Mouse (Mus musculus) layer of hippocampus, adult 11-12 months (tissue): ENCODE measurements around the gene Mllt10.
"Not testable (repeated sequence)": the region's sequence is repeated elsewhere in the genome, so short reads cannot be mapped to it uniquely, and the experiment has no call there.

Source experiments
- DNase-seq: peaks from one replicate; pipeline ENCODE4 v3.0.0; 2022; ENCODE audit warnings: low spot score

Mllt10 gene

DNA sequence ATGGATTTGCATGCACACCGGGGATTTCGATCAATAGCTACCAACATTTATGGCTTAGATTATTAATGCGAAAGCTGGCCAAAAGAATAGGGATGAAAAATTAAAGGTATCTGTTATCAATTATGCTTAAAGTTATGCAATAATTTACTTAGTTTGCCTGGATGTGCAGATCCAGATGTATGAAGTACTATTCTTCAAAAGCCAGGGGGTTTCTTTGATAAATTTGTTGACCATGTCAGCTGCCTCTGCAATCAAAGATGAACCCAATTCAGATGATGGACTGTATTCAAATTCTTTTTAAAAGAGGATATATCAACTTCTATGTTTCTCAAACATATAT is 3.2 kb upstream of the Mllt10 start:
- DNase-seq: no peak

DNA sequence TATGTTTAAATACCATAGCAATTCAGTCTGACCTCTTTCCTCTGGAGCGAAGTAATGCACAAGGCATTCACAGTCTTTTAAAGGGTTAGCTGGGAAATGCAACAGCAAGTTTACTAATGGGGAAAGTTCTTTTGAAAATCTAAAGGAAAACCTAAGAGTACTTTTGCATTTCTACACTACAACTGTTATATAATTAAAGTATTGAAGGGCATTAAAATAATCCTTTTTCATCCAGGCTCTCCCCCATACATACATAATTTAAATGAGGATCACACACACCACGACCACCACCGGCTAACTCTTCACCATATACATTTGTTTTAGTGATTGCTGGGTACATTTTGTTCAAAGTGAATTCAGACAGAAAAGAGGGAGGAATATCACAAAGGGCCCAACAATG is 2.5 kb upstream of the Mllt10 start:
- no peak for DNase-seq

- no peak for DNase-seq
These were observed 1.6 kb upstream of the Mllt10 start for GRCm38 (mm10) chr2:18053243-18053950.

GRCm38 (mm10) chr2:18053951-18054530 is 996 bp upstream of the Mllt10 start:
- DNase-seq: no peak

- peak; percentile 93 for DNase-seq
These were observed 1.1 kb downstream of the Mllt10 start for GRCm38 (mm10) chr2:18055929-18056785.

GRCm38 (mm10) chr2:18056786-18057255 is 1.8 kb downstream of the Mllt10 start:
- DNase-seq: peak; percentile 89

DNA sequence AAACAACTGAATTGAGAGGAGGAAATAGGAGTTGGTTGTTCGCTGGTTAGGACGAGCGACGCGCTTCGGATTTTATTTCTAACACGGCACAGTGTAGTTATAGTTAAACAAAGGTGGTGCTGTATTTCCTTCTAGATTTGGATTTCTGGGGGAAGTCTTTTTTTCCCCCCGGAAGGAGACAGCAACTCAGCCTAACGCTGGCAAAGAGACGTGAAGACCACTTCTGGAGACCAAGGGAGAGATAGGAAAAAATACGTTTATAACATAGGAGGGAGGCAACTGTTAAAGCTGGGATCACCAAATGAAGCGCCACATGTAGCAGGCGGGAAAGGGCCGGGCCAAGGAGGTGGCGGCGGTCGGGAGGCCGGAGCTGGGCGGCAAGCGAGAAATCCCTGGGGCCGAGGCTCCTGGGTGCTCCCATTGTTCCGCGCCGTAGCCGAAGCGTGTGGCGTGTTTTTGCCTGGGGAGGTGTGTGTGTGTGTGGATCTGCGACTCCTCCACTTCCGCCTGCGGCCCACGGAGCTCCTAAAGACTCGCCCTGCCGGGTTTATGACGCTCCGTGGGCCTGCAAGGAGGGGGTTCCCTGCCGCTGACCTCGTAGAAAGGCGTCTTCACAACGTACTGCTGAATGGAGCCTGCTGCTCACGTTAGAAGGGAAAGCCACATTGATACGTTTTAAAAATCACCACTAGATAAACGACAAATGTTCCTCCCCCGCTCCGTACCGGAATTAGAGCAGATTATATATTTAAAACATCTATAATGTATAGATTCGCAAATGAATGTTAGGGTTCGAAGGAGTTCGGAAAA is 2.5 kb downstream of the Mllt10 start:
- DNase-seq: peak; percentile 56

GRCm38 (mm10) chr2:18058146-18058708 is 3.2 kb downstream of the Mllt10 start:
- no peak for DNase-seq

GRCm38 (mm10) chr2:18059063-18059462 is 4.0 kb downstream of the Mllt10 start:
- no peak for DNase-seq

- DNase-seq: no peak
These were observed 4.9 kb downstream of the Mllt10 start for GRCm38 (mm10) chr2:18059891-18060290.

DNA sequence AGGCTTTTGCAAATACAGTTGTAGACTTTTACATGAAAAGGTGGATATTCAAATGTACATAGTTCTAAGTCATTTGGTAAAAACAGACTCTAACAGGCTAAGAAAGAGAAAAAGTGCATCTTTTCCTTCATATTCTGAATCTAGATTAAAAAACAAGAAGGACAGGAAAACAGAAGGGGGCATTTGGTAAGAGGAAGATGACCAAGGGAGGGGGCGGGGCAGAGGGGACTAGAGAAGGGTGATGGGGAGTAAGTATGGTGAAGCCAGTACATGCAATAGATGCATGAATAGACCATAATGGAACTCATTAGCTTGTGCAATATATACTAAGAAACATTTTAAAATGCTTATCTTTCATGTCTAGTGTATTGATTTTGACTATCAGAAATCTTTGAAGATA is 5.4 kb downstream of the Mllt10 start:
- no peak for DNase-seq

DNA sequence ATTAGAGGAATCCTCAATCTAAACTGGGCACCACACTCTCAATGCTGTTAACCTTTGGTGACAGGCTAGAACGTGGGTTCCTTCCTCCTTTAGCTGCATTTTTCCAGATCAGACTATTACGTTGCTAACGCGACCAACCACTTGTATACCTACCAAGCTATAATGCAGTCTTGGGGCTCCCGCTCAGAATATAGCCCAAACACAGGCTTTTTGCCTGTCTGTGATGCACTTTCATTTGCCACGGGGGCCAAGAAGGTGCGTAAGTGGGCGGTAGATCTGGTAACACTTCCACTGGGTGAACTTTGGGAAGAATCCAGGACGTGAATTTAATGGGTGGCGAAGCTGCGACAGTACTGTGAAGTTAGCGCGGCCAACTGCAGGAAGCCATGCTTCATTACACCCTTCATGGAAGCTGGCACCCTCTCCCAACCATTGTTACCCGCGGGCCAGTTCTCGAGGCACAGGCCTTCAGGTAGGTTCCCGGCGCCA is 8.8 kb downstream of the Mllt10 start:
- DNase-seq: peak; percentile 74

GRCm38 (mm10) chr2:18064356-18064858 is 9.4 kb downstream of the Mllt10 start:
- peak; percentile 92 for DNase-seq

DNA sequence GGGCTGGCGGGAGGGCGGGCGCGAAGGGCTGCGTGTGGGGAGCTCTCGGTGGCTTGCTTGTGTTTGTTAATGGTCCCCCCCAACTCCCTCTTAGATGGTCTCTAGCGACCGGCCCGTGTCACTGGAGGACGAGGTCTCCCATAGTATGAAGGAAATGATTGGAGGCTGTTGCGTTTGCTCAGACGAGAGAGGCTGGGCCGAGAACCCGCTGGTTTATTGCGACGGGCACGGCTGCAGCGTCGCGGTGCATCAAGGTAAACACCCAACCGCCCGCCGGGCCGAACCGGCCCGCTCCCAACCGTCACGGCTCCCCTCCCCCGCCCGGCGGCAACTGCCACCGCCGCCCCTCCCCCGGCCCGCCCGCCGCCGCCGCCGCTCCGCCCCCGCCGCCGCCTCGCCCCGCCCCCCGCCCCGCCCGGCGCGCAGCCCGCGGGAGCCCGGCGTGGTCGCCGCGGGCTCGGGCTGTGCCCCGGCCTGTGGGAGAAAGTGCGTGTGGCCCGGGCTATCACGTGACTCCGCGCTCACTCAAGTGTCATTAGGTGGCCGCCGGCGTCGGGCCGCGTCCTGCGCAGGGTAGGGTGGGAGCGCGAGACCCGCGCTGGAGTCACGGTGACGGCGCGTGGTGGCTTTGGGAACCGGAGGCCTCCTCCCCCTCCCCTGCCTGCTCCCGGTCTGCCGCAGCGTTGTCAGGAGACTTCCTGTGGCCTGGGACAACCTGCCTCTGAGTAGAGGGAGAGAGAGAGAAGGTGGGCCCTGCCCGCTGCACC is 10.1 kb downstream of the Mllt10 start:
- DNase-seq: peak; percentile 70

DNA sequence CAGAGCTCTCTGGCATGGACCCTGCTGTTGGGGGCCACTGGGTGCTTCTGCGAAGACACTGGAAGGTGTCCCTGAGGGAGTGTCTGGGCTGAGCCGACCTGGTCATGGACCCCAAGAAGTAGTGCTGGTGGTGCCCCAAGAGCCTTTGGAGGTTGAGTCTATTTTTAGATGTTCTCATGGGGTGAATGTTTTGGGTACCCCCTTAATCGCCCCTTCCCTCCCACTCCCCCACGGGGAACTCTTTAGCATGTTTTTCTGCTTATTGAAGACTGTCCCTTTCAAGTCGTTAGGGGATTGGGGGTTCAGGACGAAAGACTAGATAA is 10.6 kb downstream of the Mllt10 start:
- DNase-seq: no peak

- DNase-seq: no peak
These were observed 11.4 kb downstream of the Mllt10 start for GRCm38 (mm10) chr2:18066436-18066835.

DNA sequence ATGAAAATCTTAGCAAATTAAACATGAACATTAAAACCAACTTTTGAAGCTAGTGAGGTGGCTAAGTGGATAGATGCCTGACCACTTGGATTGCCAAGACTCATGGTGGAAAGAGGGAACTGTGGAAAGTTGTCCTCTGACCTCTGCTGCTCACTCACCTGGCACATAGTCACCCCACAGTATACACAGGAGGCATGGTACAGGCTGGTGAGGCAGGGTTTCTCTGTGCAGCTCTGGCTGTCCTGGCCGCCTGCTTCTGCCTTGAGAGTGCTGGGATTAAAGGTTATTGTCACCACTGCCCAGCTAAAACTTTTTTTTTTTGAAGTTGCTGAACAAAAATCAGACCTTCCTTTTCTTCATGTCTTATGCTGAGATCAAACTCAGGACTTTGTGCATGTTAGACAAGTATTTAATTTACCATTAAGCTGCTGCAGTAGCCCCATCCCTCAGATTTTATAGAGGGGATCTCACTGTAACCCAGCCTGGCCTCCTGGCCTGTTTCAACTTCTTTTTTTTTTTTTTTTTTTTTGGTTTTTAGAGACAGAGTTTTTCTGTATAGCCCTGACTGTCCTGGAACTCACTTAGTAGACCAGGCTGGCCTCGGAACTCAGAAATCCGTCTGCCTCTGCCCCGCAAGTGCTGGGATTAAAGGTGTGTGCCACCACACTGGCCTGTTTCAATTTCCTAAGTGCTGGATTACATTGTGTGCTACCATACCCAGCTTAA is 13.2 kb downstream of the Mllt10 start:
- no peak for DNase-seq

DNA sequence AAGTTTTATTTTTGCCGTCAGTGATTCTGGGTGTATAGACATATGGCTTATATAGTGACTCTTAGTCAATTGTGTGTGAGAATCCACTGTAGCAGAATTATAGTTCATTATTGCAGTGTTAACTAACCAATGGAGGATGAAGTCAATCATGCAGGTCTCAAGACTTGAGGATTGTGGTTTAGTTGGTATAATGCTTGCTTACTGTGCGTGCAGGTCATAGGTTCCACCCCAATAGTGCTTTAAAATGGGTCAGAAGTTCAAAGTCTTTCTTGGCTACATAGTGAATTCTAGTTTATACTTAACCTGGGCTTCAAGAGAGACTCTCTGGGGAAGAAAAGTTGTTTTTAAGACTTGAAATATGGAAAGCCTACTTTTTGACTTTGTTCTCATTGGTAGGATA is 16.9 kb downstream of the Mllt10 start:
- DNase-seq: no peak

DNA sequence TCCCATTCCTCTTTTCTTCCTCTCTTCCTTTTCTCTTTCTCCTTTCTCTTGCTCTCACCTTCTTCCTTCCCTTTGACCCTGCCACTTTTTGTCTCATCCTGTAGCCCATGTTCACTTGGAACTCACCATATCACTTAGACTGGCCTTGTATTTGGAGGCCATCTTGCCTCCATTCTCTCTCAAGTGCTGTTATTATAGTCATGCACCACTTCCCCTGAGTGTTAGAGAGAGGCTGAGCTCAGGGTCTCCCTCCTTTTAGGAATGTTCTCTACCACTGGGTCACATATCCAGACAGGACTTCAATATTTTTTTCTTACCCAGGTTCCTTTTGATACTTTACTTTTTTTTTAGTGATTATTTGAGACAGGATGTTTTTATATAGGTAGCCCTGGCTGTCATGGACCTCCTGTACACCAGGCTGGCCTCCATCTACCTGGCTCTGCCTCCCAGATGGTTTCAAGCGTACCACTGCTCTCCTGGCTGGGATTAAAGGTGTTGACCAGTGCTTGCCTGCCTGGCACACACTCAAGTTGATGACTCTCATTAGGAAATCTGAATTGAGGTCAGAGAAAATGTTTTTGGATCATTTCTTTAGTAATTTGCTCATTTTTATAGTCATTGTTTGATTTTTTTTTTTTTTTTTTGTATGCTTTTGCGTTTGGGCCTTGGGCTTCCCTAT is 25.3 kb downstream of the Mllt10 start:
- no peak for DNase-seq

- not testable (repeated sequence) for DNase-seq
These were observed 32.7 kb downstream of the Mllt10 start for GRCm38 (mm10) chr2:18087695-18088094.
